Mouse (Mus musculus): ENCODE data around the gene Nbr1. TPM values are rescaled to one million over a fixed set of nuclear protein-coding genes. Genes with fewer than 3 reads are reported as not detected.

The Nbr1 gene
- polyA plus RNA-seq, 1 experiment from 2014 or later, result 99.4 TPM

Other genes starting within 250 kb of the Nbr1 start
- 173 and 178 TPM in 2 replicates for gene Becn1, start 249.9 kb upstream of the Nbr1 start, polyA plus RNA-seq (2015; fragmentation: Nextera tagmentation; extraction: Ambion mirVana)
- 126 and 133 TPM in 2 replicates for gene Psme3, start 235.9 kb upstream of the Nbr1 start, polyA plus RNA-seq (2015; fragmentation: Nextera tagmentation; extraction: Ambion mirVana)
- 2.0 and 2.1 TPM in 2 replicates for gene Aoc2, start 227.1 kb upstream of the Nbr1 start, polyA plus RNA-seq (2015; fragmentation: Nextera tagmentation; extraction: Ambion mirVana)
- gene Aoc3, start 221.5 kb upstream of the Nbr1 start, polyA plus RNA-seq (2015; fragmentation: Nextera tagmentation; extraction: Ambion mirVana), result 0.07 TPM in 1 of 2 replicates, not detected in the other
- gene G6pc, start 184.6 kb upstream of the Nbr1 start, polyA plus RNA-seq (2015; fragmentation: Nextera tagmentation; extraction: Ambion mirVana), result not detected in 2 replicates
- gene Aarsd1, start 134.5 kb upstream of the Nbr1 start, polyA plus RNA-seq (2015; fragmentation: Nextera tagmentation; extraction: Ambion mirVana), result 79.4 and 90.0 TPM in 2 replicates
- 5.7 and 8.3 TPM in 2 replicates for gene Gm27029, start 127.4 kb upstream of the Nbr1 start, polyA plus RNA-seq (2015; fragmentation: Nextera tagmentation; extraction: Ambion mirVana)
- 25.5 and 28.5 TPM in 2 replicates for gene Rundc1, start 127.1 kb upstream of the Nbr1 start, polyA plus RNA-seq (2015; fragmentation: Nextera tagmentation; extraction: Ambion mirVana)
- gene Ptges3l, start 126.8 kb upstream of the Nbr1 start, polyA plus RNA-seq (2015; fragmentation: Nextera tagmentation; extraction: Ambion mirVana), result 3.3 and 4.3 TPM in 2 replicates
- gene Rpl27, start 109.9 kb upstream of the Nbr1 start, polyA plus RNA-seq (2015; fragmentation: Nextera tagmentation; extraction: Ambion mirVana), result 303 and 315 TPM in 2 replicates
- gene Ifi35, start 103.7 kb upstream of the Nbr1 start, polyA plus RNA-seq (2015; fragmentation: Nextera tagmentation; extraction: Ambion mirVana), result 3.6 and 3.8 TPM in 2 replicates
- 80.5 and 83.0 TPM in 2 replicates for gene Rnd2, start 87.2 kb upstream of the Nbr1 start, polyA plus RNA-seq (2015; fragmentation: Nextera tagmentation; extraction: Ambion mirVana)
- gene Vat1, start 85.9 kb upstream of the Nbr1 start, polyA plus RNA-seq (2015; fragmentation: Nextera tagmentation; extraction: Ambion mirVana), result 72.6 and 75.8 TPM in 2 replicates
- gene Brca1, start 194 bp upstream of the Nbr1 start, polyA plus RNA-seq (2015; fragmentation: Nextera tagmentation; extraction: Ambion mirVana), result 3.0 and 3.2 TPM in 2 replicates
- 3.5 and 4.9 TPM in 2 replicates for gene Tmem106a, start 30.1 kb downstream of the Nbr1 start, polyA plus RNA-seq (2015; fragmentation: Nextera tagmentation; extraction: Ambion mirVana)
- gene Gm11634, start 47.1 kb downstream of the Nbr1 start, polyA plus RNA-seq (2015; fragmentation: Nextera tagmentation; extraction: Ambion mirVana), result not detected in 2 replicates
- gene Rdm1, start 75.0 kb downstream of the Nbr1 start, polyA plus RNA-seq (2015; fragmentation: Nextera tagmentation; extraction: Ambion mirVana), result 16.0 and 16.4 TPM in 2 replicates
- gene Arl4d, start 113.4 kb downstream of the Nbr1 start, polyA plus RNA-seq (2015; fragmentation: Nextera tagmentation; extraction: Ambion mirVana), result 18.1 and 19.8 TPM in 2 replicates
- 28.5 and 35.7 TPM in 2 replicates for gene Dhx8, start 180.8 kb downstream of the Nbr1 start, polyA plus RNA-seq (2015; fragmentation: Nextera tagmentation; extraction: Ambion mirVana)
- 14.5 and 16.0 TPM in 2 replicates for gene Etv4, start 233.2 kb downstream of the Nbr1 start, polyA plus RNA-seq (2015; fragmentation: Nextera tagmentation; extraction: Ambion mirVana)

All from neural tube, embryonic 13.5 days (tissue).